Mouse (Mus musculus) heart, postnatal 14 days (tissue): Measurements from ENCODE around the gene Prkar1a. TPM values are rescaled to one million over a fixed set of nuclear protein-coding genes. Genes with fewer than 3 reads are reported as not detected.

ENCODE experiments used
- DNase-seq, 2 experiments: peaks; one replicate each; pipeline ENCODE4 v3.0.0; 2021 to 2022
- intact Hi-C: fragments of 180-260 bp; cut with DNase I; formaldehyde crosslinking; loops from one replicate; pipeline ENCODE4 v1.15.1; 2025
- long read RNA-seq, 2 experiments: library from polyadenylated mRNA; stranded (forward); transcript quantifications; one replicate each; pipeline ENCODE4 v2.0.0; 2021
- total RNA-seq, 2 experiments: library from RNA; stranded (reverse); gene quantifications; 2 replicates each; pipeline ENCODE4 v1.2.3; 2021

The Prkar1a gene
- 100 to 1,000 TPM; 365 to 412 TPM for total RNA-seq
- long read RNA-seq, experiment 1, transcript Prkar1a-201 (11 exons, 3,359 nt), result major isoform, 817 of 1,100 reads
- long read RNA-seq, experiment 1, partial matches to known transcripts, result 249 of 1,100 reads
- long read RNA-seq, experiment 1, other reads (novel, unspliced or antisense), result 34 of 1,100 reads
- long read RNA-seq, experiment 2, transcript Prkar1a-201 (11 exons, 3,359 nt), result major isoform, 654 of 868 reads
- long read RNA-seq, experiment 2, partial matches to known transcripts, result 183 of 868 reads
- long read RNA-seq, experiment 2, other reads (novel, unspliced or antisense), result 31 of 868 reads

DNA sequence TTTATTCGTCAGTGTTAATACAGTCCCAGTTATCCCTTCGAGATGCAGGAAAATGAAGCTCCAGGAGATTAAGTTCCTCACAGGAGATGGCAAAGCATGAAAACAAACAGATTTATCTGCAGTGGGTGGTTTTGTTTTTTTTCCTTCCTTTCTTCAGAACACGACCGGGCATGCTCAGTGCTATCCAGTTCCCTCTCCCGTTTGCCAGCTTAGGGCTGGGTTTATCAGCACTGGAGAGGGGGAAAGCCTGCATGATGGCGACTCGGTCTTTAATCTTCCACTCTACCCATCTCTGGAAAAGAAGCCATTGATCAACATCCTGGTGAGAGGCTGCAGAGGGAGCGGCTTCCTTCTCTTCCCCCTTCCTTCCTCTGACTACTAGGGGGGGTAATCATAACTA, at the start of gene Prkar1a:
TSS of gene Prkar1a (plus strand) at position 200 of the 400 bp plus-strand sequence.
- DNase-seq, result no peak
- intact Hi-C loops, result no loop called here

DNA sequence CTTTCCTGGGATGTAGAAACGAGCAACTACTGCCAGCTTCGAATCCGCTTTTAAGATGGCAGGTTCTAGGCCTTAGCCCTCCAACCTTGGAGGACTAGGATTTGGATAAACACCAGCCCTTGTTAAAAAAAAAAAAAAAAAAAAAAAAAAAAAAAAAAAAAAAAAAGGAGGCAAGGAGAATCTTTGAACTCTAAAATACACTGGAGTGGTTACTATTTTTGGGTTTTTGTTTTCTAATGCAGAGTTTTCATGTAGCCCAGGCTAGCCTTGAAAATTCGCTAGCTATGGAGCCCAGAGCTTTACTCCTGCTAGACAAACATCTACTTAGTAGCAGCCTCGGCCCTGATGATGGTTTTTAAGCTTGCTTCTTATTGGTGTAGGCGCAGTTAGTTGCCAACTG, 41.6 kb upstream of the Prkar1a start:
- intact Hi-C loops, result no loop called here
- no peak for DNase-seq

DNA sequence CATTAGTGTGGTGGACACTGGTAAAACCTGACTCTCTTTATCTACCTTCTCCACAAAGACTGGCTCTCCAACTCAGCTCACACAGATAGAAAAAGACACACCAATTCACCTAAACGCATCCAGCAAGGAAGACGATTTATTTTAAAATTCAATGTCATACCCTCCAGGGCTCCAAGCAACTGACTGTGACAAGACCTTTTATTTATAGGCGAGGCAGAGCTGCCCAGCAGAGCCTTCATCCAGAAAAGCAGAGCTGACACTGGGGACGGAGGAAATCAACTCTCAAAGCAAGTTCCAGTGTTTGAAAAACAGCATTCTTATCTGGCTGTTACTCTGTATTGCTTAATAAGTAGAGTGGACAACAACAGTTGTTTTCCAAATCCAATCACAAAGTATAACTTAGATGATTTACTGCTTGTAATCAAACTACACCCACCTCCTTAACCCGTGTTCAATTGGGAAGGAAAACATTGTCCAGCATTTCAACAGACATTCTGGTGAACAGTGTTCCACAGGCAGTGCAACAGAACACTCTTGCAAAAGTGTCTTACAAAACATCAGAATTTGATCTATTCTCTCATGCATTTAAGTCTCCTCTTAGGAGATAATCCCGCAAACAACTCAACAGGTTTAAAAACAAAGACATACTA, 40.1 kb upstream of the Prkar1a start:
- no peak for DNase-seq
- intact Hi-C loops, result no loop called here

DNA sequence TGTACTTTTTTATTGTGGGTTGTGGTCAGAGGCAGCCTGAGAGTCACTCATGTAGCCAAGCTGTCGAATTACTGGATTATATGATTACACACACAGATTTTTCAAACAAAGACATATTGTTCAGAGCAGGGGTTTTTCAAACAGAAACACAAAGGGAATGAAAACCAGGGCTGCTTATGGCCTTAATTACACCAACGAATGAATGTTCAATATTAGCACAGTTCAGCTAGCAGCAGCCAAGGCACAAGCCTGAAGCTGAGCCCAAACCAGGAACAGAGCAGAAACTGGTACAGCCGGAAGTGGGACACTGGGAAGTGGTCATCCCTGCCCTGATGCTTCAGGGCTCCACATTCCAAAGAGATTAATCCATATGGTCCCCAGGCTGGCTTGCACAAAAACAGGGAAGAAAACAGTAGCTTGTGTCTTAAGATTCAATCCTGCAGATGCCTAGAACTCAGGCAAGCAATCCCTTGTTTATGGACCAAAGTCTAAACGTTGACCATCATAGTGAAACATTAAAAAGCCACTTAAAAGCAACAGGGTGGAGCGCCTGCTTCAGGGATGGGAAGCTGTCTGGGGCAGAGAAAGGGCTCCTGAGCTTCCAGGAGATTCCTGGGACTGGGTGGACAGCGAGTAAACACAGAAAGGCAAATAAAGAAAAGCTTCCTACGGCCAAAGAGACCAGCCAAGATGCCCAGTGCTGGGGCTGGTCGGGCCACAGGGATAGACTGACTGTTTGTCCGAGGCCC, 39.0 kb upstream of the Prkar1a start:
- intact Hi-C loops, result no loop called here
- no peak for DNase-seq

DNA sequence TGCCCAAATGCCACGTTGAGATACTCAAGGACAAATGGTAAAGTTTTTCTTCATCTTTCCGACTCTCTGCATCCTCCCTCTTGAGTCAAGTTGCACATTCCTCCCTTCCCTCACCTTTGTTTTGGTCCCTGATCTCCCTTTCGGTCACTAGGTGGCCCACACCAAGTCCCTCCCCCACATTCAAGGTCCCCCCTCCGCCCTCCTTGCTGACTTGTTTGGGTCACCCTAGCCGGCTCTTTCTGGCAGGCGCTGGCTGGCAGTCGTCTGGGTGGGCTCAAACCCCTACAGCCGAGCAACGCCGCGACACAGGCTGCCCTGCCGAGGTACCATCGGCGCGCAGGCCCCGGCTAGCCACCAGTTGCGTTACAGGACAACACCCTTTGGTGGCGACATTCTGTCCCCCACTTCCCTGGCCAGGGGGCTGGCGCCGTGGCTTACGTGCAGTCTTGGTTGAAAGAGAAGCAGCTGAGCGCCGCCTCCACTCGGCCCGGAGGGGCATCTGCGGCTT, 38.4 kb upstream of the Prkar1a start:
- no peak for DNase-seq
- intact Hi-C loops, result no loop called here

DNA sequence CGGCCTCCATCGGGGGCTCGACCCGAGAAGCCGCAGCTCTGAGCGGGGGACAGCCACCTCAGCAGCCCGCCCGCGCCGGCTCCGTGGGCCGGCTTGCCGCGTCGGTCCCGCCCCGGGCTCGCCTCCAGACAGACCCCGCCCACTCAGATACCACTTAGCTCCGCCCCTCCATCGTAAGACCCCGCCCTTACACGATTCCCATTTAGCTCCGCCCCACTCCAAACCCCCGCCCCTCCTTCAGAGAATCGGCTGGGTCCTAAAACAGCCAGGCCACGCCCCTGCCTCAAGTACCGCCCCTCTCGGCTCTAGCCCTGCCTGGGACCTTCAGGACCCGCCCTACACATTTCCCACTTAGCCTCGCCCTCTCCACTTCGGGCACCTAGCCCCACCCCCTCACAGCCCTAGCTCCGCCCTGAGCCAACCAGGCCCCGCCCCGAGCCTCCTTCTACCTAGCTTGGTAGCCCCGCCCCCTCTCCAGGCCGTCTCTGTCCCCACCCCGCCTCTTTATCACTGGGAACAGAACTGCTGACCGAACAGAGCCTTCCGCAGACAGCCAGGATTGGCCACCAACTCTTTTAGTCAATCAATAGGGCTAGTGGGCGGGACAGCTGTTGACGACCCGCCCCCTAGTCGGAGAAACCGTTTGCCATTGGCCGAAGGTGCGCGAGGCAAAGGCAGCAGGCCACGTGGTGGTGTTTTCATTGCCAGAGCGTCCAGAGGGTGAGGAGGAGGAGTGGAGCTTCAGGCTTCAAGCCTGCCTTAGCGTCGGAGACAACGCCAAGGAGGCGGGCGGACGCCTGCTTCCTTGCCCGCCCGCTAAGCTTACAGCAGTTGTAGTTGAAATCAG, 37.7 kb upstream of the Prkar1a start, which contains the start of gene Wipi1:
TSS of gene Wipi1 (minus strand) at position 665 of the 847 bp plus-strand sequence.
- DNase-seq, result peak; percentile 98 to 99
- intact Hi-C loops, result no loop called here

DNA sequence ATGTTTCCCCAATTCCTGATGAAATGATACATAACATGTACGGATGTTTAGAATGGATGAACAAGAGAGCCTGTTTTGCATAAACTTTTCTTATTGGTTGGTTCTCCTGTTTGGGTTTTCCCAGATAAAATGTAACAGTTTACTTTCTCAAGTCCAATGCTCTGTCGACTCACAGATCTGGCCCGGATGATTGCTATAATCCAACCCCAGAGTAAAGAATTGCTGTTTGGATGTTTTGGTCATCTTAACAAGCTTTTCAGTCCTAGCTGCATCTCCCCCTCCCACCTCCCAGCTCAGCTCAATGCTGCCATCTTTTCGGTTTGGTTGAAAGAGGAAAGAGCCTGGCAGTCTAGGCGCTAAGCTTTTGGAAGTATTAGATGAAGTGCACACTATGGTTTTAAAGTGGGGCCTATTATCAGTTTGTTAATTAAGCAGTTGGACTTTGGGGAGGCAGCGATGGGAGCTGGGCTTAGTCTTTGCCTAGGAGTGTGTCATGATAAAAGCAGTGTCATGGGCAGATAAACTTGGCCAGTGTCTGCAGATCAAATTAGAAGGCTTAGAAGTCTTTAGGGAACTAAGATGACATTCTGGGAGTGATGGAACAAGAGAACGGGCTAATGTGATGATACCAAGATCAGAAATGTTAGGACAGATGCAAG, 36.2 kb upstream of the Prkar1a start:
- intact Hi-C loops, result no loop called here
- no peak for DNase-seq

DNA sequence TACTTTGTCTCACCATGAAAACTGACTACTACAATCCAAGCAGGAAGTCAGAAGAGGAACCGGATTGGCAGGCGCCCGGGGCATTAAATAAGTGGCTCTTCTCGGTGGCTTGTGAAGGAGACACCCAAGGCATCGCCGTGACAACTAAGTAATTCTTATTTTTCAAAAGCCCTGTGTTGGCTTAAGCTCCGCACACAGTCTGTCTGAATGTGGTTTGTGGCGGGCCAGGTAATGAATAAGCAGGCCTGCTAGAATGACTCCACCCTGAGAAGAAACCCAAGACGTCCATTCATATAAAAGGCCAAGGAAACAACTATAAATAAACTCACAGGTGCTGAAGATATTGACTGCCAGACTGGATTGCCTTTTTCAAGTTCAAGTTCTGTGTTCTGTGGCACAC, 33.9 kb upstream of the Prkar1a start:
- no peak for DNase-seq
- intact Hi-C loops, result loop anchor here (5.0 kb wide), 1 partner anchor 283 kb away; no protein-coding TSS in a partner anchor

DNA sequence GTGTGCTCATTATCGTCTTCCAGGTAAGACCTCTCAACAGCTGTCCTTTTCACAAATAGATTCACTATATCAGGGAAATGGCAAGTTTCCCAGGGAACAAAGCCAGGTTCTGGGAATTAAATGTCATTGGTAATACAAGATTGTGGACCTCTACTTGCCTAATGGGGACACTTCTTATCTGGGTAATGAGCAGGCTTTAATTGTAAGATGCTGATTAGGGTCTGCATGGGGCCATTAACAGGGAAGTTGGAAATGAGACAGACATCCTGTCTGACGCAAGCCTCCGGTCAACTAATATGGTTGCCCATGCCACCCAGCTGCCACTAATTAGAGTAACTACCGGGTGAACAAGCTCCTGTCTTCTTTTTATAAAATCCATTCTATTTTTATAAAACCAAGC, 32.9 kb upstream of the Prkar1a start:
- no peak for DNase-seq
- intact Hi-C loops, result loop anchor here (5.0 kb wide), 1 partner anchor 284 kb away; no protein-coding TSS in a partner anchor

DNA sequence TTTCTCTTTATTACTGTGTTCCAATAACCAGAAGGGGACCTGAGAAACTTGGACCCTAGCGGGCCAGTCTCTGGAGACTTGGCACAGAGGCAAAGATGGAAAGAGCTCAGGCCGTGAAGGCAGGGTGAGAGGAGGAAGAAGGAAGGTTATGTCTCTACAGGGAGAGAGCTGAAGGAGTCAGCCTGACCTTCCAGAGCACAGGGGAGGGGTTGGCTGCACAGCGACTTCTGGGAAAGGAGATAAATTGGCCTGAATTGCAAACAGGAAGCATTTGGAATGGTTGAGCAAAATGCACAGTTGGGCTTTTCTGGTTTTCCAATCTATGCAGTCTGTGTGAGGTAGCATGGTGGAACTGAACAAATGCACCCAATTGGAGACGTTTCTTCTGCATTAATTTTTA, 32.4 kb upstream of the Prkar1a start:
- DNase-seq, result no peak
- intact Hi-C loops, result loop anchor here (5.0 kb wide), 1 partner anchor 284 kb away; no protein-coding TSS in a partner anchor

DNA sequence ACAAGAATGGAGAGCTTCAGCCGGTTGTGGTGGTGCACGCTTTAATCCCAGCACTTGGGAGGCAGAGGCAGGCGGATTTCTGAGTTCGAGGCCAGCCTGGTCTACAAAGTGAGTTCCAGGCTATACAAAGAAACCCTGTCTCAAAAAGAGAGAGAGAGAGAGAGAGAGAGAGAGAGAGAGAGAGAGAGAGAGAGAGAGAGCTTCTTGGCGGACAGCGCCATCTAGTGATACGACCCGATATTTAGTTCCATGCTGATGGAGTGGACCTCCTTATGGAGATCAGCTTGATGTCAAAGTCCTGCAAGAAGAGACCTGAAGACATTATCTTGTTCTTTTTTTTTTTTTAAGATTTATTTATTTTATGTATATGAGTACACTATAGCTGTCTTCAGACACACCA, 30.1 kb upstream of the Prkar1a start:
- intact Hi-C loops, result loop anchor here (5.0 kb wide), 1 partner anchor 287 kb away; no protein-coding TSS in a partner anchor
- peak; percentile 65 to 81 for DNase-seq

DNA sequence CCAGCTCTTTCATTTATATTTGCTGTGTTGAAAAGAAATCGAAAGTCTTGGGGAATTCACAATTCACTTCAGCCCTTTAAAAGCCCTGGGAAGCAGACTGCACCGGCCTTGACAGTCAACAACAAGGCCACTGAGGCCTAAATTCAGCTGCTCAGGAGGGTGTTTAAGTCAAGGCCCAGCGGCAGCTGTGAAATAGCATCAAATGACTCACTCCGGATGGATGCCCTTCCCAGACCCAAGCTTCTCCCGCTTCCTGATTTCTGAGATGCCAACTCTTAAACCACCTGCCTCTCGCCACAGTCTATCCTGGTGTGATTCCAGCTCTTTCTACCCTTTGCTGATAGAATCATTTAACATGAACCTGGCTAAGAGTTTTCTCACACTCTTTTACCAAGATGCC, 28.8 kb upstream of the Prkar1a start:
- no peak for DNase-seq
- intact Hi-C loops, result loop anchor here (2.0 to 5.0 kb wide), 2 partner anchors 240 to 378 kb away; no protein-coding TSS in a partner anchor

DNA sequence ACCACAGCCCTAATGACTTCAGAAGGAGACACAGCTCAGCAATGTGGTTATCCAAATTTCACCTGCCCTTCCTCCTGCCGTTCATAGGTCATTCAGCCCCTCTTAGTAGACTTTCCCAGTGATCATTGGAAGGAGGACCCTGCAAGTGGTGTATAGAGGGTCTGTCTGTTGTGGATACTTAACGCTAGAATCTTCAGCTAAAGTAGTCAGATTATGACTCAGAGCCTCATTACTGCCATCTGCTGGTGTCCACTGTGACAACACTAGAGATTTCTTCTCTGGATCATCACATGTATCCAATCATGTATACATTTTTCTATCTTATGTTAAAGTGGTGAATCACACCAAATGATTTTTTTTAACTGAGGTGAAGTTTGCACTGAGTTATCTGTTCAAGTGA, 28.0 kb upstream of the Prkar1a start:
- intact Hi-C loops, result loop anchor here (2.0 to 5.0 kb wide), 2 partner anchors 240 to 379 kb away; no protein-coding TSS in a partner anchor

DNA sequence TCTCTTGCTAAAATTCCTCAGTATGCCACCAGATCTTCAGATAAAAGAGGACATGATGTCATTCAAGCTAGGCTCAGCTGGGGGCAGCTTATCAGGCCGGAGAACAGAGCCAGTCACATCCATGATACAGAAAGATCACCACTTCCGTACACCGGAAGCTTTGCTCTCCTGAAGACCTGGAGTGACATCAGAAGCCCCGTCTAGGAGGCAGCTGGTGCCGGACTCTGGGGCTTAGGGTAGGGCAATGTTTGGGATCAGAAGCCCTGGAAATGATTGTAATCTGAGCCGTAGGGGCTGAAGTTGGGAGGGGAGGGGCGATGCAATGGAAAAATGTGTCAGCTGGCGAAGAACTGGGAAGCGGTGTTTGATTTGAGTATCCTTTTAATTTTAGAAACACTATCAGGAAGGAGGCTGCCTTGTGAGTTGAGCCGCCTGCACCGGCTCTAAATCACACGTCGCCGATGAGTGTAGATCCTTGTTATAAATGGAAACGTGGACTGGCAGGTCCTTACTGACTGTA, 26.6 kb upstream of the Prkar1a start:
- DNase-seq, result peak; percentile 28 to 29

More for the DNA sequence above, 28.0 kb upstream of the Prkar1a start:
- DNase-seq, result peak; percentile 56 to 75

DNA sequence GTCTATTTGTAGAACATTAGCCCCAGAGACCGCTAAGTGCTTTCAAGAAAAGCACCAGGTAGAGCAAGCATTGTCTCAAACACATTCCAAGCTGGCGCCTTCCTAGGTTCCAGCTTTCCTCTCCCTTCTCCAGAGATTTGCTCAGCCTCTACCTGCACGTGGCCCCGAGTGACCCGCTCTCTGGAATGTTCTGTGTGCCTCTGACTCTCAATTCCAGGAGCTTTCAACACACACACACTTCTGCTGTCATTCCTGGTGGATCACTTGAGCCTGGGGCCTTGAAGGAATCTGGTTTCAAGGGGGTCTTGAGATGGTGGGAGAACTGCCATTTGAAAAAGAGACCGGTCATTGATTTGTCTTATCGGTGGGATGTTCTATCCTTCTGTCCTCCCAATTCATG, 26.0 kb upstream of the Prkar1a start:
- DNase-seq, result no peak
- intact Hi-C loops, result loop anchor here (5.0 kb wide), 1 partner anchor 381 kb away; no protein-coding TSS in a partner anchor

More for the DNA sequence above, 26.6 kb upstream of the Prkar1a start:
- intact Hi-C loops, result loop anchor here (5.0 kb wide), 1 partner anchor 380 kb away; no protein-coding TSS in a partner anchor

DNA sequence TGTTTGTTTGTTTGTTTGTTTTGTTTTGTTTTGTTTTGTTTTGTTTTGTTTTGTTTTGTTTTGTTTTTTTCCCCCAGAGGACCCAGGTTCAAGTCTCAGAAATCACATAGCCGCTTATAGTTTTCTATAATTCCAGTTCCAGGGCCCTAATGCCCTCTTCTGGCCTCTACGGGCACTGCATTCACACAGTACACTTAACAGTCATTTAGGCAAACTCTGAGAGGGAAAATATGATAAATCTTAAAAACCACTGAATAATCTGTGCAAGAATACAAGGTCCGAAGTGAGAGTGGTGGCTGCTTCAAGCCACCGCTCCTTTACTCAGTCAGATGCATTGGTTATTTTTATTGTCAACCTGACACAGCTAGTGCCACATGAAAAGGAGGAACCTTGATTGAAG, 21.6 kb upstream of the Prkar1a start:
- peak in 1 of 2 experiments; percentile 38 for DNase-seq
- intact Hi-C loops, result no loop called here

DNA sequence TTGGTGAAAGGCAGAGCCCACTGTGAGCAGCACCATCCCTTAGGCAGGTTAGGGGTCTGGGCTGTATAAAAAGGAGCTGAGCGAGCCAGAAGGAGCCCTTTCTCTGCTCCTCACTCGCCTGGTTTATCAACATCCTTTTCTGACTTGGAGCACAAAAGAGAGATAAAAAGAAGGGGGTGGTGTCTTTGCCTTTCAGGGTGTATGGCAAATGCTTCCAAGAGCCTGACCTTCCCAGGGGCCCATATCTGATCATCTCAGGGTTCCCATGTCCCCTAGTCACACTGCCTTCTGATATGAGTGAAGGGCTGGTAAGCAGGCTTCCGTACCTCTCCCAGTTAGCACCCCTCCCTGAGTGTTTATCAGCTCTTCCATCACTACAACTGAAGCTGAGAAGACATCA, 21.1 kb upstream of the Prkar1a start:
- DNase-seq, result no peak
- intact Hi-C loops, result no loop called here

DNA sequence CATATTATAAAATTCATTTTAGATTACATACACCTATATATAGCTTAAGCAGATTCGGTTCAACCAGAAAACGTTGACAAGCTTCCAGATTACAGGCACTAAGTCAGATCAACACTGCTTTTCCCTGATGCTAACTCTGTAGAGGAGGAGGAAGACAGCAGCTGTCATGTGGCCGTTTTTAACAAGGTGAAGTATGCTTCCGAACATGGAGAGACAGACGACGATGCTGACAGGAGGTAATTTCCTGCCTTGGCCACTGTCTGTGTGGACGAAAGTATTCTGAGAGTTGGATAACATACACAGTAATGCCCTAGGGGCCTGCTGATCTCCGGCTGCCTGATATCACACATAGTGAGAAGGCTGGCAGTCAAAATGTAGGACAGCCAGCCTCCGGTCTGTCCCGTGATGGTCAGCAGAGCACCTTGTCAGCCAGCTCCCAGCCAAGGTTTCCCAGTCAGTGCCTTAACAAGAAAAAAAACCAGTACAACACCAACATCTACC, 20.1 kb upstream of the Prkar1a start:
- intact Hi-C loops, result no loop called here
- peak; percentile 48 to 55 for DNase-seq

DNA sequence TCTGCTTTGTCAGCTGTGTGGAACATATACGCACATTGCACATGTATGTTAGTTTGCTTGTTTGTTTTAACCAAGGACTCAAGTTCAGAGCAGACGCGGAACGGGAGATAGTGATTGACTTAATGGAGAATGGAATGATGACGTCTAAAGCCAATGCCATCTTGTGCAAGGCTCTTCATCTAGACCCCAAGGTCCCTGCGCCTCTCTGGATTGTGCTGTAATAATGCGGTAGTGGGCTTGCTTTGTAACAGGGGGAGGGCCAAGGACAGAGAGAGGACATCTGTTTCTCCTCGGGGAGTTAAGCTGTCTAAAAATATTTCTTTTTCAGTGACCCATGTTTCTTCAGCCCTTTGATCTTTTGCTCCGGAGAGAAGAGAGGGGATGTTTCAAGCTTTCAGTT, 14.3 kb upstream of the Prkar1a start:
- intact Hi-C loops, result no loop called here
- DNase-seq, result no peak
